Mouse (Mus musculus): ENCODE measurements around the gene Kifap3. TPM values are rescaled to one million over a fixed set of nuclear protein-coding genes. Genes with fewer than 3 reads are reported as not detected.

Kifap3 gene
- polyA plus RNA-seq, 1 experiment from 2014 or later = 18.0 TPM

DNA sequence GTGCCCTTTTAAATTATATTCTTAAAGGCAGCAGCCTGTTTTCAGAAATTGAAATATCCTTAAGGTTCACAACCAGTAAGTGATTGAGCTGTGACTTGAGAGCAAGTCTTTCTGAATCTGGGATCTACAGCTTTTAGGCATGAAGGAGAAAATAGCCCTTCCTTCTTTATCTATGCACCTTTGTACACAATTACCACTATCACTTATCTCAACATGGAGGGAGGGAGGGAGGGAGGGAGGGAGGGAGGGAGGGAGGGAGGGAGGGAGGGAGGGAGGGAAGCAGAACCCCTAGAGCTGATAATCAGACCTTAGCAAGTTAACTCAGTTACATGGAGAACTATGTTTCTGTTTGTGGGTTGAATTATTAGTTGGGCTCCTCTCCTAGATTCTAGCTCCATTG, 82.2 kb downstream of the Kifap3 start:
- no peak overlapping the region for H3K9ac ChIP-seq (ENCODE audit: low read length)
- peaks cover 22% of the 10 kb centered on the region for H3K36me3 ChIP-seq (ENCODE audit: control insufficient read depth, insufficient read depth)
- no peak overlapping the region for H3K4me2 ChIP-seq (ENCODE audit: low read depth, low read length)
- H3K4me1 ChIP-seq (ENCODE audit: control insufficient read depth, insufficient read depth, low read length) = no peaks in the 10 kb centered on the region
- no peak for ATAC-seq (replicated peaks; ENCODE audit: extremely low read depth, insufficient read depth, low FRiP score)
- H3K9me3 ChIP-seq (replicated peaks; ENCODE audit: control insufficient read depth, low read length) = peaks cover 3% of the 10 kb centered on the region
- no peak overlapping the region for H3K27ac ChIP-seq (ENCODE audit: low read length)
- H3K4me3 ChIP-seq (ENCODE audit: low read length) = no peak overlapping the region
- no peaks in the 10 kb centered on the region for H3K27me3 ChIP-seq (ENCODE audit: control insufficient read depth, insufficient read depth, low read length)

DNA sequence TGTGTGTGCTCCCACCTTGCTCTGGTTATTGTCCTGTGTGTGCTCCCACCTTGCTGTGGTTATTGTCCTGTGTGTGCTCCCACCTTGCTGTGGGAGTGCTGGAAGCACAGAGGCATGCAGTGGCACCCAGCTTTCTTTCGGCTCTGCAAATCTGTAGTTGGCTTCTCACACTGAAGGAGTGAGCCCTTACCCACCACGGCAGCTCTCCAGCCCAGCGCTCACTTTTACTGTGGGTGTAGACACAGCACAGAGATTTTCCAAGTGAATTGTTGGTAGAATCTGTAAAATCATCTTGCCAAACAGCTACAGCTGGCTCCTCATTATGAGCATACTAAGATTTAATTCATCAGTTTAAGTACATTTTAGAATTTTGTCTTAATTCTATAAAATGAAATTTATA, 93.8 kb downstream of the Kifap3 start:
- 65% methylated on average over 3 of the region's 3 CpGs for WGBS
- no peak overlapping the region for H3K9ac ChIP-seq (ENCODE audit: low read length)
- H3K36me3 ChIP-seq (ENCODE audit: control insufficient read depth, insufficient read depth) = no peaks in the 10 kb centered on the region
- H3K4me1 ChIP-seq (ENCODE audit: control insufficient read depth, insufficient read depth, low read length) = no peaks in the 10 kb centered on the region
- no peak overlapping the region for H3K4me3 ChIP-seq (ENCODE audit: low read length)
- ATAC-seq (replicated peaks; ENCODE audit: extremely low read depth, insufficient read depth, low FRiP score) = no peak
- no peaks in the 10 kb centered on the region for H3K27me3 ChIP-seq (ENCODE audit: control insufficient read depth, insufficient read depth, low read length)
- no peak overlapping the region for H3K27ac ChIP-seq (ENCODE audit: low read length)
- H3K4me2 ChIP-seq (ENCODE audit: low read depth, low read length) = no peak overlapping the region
- H3K9me3 ChIP-seq (replicated peaks; ENCODE audit: control insufficient read depth, low read length) = no peaks in the 10 kb centered on the region

DNA sequence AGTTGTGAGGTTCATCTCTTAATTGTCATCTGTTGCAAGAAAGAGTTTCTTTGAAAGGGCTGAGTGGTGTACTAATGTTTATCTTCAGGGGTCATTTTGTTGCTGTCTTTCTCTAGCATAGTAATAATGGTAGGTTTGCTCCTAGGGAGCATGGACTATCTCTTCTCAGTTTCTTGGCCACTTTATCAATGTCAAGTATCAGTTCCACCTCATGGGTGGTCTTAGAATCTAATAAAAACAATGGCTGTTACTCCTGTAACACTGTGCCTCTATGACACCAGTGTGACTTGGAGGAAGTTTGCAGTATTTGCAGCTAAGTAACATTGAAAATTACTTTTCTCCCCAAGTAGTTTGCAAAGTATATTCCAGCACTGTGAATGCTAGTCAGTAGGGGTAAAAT, 110.2 kb downstream of the Kifap3 start:
- Histone ChIP-seq H3K4me2 (ENCODE audit: low read depth, low read length) (no peak overlapping the region), H3K27me3 (ENCODE audit: control insufficient read depth, insufficient read depth, low read length) (no peaks in the 10 kb centered on the region), H3K36me3 (ENCODE audit: control insufficient read depth, insufficient read depth) (no peaks in the 10 kb centered on the region), H3K9me3 (replicated peaks; ENCODE audit: control insufficient read depth, low read length) (no peaks in the 10 kb centered on the region), H3K9ac (ENCODE audit: low read length) (no peak overlapping the region), H3K4me3 (ENCODE audit: low read length) (no peak overlapping the region), H3K4me1 (ENCODE audit: control insufficient read depth, insufficient read depth, low read length) (no peaks in the 10 kb centered on the region), H3K27ac (ENCODE audit: low read length) (no peak overlapping the region)
- ATAC-seq (replicated peaks; ENCODE audit: extremely low read depth, insufficient read depth, low FRiP score) = no peak

DNA sequence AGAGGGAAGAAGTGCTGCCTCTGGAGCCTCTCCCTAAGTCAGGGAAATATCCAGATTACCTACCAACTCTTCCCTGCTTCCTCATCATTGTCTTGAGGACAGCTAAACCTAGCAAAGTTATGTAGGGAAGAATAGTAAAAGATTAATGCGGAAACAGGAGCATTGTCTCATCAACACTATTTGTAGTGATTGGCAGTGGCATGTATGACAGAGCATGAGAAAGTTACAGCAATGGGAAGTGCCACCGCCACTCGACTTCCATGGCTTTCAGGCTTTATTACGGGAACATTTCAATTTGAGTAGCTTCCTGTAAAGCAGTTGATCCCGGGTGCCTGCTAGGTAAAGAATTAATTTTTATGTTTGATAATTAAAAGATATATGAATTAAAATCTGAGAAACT, 113.9 kb downstream of the Kifap3 start:
- Histone ChIP-seq H3K27ac (ENCODE audit: low read length) (no peak overlapping the region), H3K36me3 (ENCODE audit: control insufficient read depth, insufficient read depth) (no peaks in the 10 kb centered on the region), H3K27me3 (ENCODE audit: control insufficient read depth, insufficient read depth, low read length) (no peaks in the 10 kb centered on the region), H3K4me3 (ENCODE audit: low read length) (no peak overlapping the region), H3K4me2 (ENCODE audit: low read depth, low read length) (no peak overlapping the region), H3K4me1 (ENCODE audit: control insufficient read depth, insufficient read depth, low read length) (no peaks in the 10 kb centered on the region), H3K9me3 (replicated peaks; ENCODE audit: control insufficient read depth, low read length) (no peaks in the 10 kb centered on the region), H3K9ac (ENCODE audit: low read length) (no peak overlapping the region)
- ATAC-seq (replicated peaks; ENCODE audit: extremely low read depth, insufficient read depth, low FRiP score) = no peak
- 91% methylated on average over 5 of the region's 5 CpGs for WGBS

DNA sequence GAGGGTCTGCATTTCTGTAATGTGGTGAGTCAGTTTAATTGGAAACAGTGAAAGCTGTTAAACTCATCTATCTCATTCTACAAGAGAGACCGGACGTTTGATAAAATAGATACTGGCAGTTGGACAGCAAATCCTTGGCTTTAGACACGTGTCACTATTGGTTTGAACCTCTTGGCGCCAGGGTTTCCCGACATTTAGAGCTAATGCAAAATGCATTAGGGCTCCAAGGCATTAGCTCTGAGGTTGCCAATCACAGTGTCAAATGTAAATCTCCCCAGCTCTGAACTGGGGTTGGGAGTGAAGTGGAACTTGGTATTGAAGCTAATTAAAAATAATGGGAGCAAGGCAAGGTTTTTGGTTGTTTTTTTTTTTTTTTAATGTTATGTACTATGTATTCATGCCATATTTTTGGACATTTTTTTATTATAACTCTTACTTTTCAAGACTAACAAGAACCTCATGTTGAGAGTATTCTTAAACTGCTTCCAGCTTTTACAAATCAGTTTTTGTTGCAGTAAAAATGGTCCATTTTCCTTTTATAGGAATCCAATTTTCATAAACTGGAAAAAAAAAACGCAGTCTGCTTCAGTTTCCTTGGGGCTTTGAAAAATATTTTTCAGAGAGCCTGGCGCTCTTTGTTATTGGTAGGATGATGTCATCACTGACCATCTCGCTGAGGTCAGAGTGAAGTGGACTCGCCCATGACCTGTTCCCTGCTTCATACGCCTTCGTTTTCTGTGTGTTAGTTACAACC, 114.6 kb downstream of the Kifap3 start:
- Histone ChIP-seq H3K9ac (ENCODE audit: low read length) (no peak overlapping the region), H3K4me2 (ENCODE audit: low read depth, low read length) (no peak overlapping the region), H3K4me1 (ENCODE audit: control insufficient read depth, insufficient read depth, low read length) (no peaks in the 10 kb centered on the region), H3K9me3 (replicated peaks; ENCODE audit: control insufficient read depth, low read length) (no peaks in the 10 kb centered on the region), H3K36me3 (ENCODE audit: control insufficient read depth, insufficient read depth) (no peaks in the 10 kb centered on the region), H3K4me3 (ENCODE audit: low read length) (no peak overlapping the region), H3K27me3 (ENCODE audit: control insufficient read depth, insufficient read depth, low read length) (no peaks in the 10 kb centered on the region), H3K27ac (ENCODE audit: low read length) (no peak overlapping the region)
- no peak for ATAC-seq (replicated peaks; ENCODE audit: extremely low read depth, insufficient read depth, low FRiP score)
- 76% methylated on average over 11 of the region's 11 CpGs for WGBS

DNA sequence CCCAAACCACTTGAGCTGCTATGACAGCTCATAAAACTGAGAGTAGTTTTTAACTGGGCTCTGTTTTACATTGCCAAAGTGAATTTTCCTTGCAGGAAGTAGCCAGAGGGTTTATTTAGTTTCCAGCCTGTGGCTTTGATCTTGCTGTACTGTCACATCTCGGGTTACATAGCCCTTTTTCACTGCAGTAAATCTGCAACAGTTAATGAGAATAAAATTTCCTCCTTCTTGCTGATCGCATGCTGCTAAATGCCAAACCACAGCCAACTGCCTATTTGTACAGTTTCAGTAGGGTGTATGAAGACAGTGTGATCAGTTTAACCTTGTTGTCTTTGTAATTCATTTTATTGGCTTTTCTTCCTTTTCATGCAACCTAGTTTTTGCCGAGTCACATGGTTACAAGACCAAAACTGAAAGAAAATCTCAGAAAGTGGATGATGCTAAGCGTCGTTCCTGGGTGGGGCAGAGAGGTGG, 118.9 kb downstream of the Kifap3 start:
- WGBS = 67% methylated on average over 5 of the region's 5 CpGs
- Histone ChIP-seq H3K27me3 (ENCODE audit: control insufficient read depth, insufficient read depth, low read length) (no peaks in the 10 kb centered on the region), H3K9me3 (replicated peaks; ENCODE audit: control insufficient read depth, low read length) (no peaks in the 10 kb centered on the region), H3K4me1 (ENCODE audit: control insufficient read depth, insufficient read depth, low read length) (no peaks in the 10 kb centered on the region), H3K4me2 (ENCODE audit: low read depth, low read length) (no peak overlapping the region), H3K36me3 (ENCODE audit: control insufficient read depth, insufficient read depth) (no peaks in the 10 kb centered on the region), H3K4me3 (ENCODE audit: low read length) (no peak overlapping the region), H3K9ac (ENCODE audit: low read length) (no peak overlapping the region), H3K27ac (ENCODE audit: low read length) (no peak overlapping the region)
- no peak for ATAC-seq (replicated peaks; ENCODE audit: extremely low read depth, insufficient read depth, low FRiP score)

DNA sequence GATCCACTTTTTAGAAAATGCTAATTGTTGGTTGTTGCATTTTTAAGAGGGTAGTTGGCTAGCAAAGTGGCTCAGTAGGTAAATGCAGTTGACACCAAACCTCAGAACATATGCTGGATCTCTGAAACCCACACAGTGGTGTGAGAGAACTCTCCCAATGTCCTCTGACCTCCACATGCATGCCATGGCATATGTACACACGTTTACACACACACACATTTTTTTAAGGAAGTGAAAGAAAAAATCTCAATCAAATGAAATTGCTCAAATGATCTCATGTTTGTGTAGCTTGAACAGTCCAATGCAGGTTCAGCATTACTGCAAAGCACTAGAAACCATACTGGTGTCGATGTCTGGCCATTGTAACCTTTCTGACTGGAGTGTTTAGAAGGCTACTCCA, 120.2 kb downstream of the Kifap3 start:
- Histone ChIP-seq H3K27ac (ENCODE audit: low read length) (no peak overlapping the region), H3K27me3 (ENCODE audit: control insufficient read depth, insufficient read depth, low read length) (no peaks in the 10 kb centered on the region), H3K4me2 (ENCODE audit: low read depth, low read length) (no peak overlapping the region), H3K4me1 (ENCODE audit: control insufficient read depth, insufficient read depth, low read length) (no peaks in the 10 kb centered on the region), H3K36me3 (ENCODE audit: control insufficient read depth, insufficient read depth) (no peaks in the 10 kb centered on the region), H3K9ac (ENCODE audit: low read length) (no peak overlapping the region), H3K4me3 (ENCODE audit: low read length) (no peak overlapping the region), H3K9me3 (replicated peaks; ENCODE audit: control insufficient read depth, low read length) (no peaks in the 10 kb centered on the region)
- no peak for ATAC-seq (replicated peaks; ENCODE audit: extremely low read depth, insufficient read depth, low FRiP score)
- 84% methylated on average over 2 of the region's 2 CpGs for WGBS

DNA sequence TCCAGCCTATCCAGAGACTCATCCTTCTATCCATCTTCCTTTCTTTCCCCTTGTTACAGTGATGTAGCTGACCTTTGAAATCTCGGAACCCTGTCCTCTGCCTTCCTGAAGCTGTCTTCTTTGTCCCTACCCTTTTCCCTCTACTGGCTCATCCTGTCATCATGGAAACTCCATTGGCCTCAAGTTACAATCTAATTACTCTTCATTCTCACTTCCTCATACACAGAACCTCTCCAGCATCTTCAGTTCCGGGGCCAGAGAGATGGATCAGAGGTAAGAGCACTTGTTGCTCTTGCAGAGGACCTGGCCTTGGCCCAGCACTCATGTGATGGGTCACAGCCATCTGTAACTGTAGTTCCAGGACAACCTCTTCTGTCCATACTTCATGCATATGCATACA, 120.8 kb downstream of the Kifap3 start:
- Histone ChIP-seq H3K4me2 (ENCODE audit: low read depth, low read length) (no peak overlapping the region), H3K36me3 (ENCODE audit: control insufficient read depth, insufficient read depth) (no peaks in the 10 kb centered on the region), H3K9me3 (replicated peaks; ENCODE audit: control insufficient read depth, low read length) (no peaks in the 10 kb centered on the region), H3K4me1 (ENCODE audit: control insufficient read depth, insufficient read depth, low read length) (no peaks in the 10 kb centered on the region), H3K9ac (ENCODE audit: low read length) (no peak overlapping the region), H3K4me3 (ENCODE audit: low read length) (no peak overlapping the region), H3K27me3 (ENCODE audit: control insufficient read depth, insufficient read depth, low read length) (no peaks in the 10 kb centered on the region), H3K27ac (ENCODE audit: low read length) (no peak overlapping the region)
- WGBS = 75% methylated on average over 2 of the region's 2 CpGs
- no peak for ATAC-seq (replicated peaks; ENCODE audit: extremely low read depth, insufficient read depth, low FRiP score)

DNA sequence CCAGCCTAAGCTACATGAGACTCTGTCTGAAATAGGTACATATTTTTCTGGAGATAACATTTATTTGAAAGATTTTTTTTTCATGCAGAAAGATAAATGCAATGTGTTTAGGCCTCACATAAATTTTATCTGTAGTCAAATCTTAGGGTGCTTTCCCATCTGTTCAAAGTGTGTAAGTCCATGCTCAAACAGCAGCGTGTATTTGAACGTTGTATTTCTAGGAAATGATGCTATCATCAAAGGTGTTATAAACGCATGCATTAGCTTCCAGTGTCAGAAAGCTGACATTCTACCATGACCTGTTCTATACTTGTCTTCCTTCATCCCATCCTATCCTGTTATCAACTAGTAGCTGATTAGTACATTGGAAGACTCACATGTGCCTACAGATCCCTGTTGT, 124.0 kb downstream of the Kifap3 start:
- ATAC-seq (replicated peaks; ENCODE audit: extremely low read depth, insufficient read depth, low FRiP score) = no peak
- H3K4me3 ChIP-seq (ENCODE audit: low read length) = no peak overlapping the region
- no peaks in the 10 kb centered on the region for H3K36me3 ChIP-seq (ENCODE audit: control insufficient read depth, insufficient read depth)
- no peak overlapping the region for H3K4me2 ChIP-seq (ENCODE audit: low read depth, low read length)
- H3K27ac ChIP-seq (ENCODE audit: low read length) = no peak overlapping the region
- H3K27me3 ChIP-seq (ENCODE audit: control insufficient read depth, insufficient read depth, low read length) = no peaks in the 10 kb centered on the region
- H3K4me1 ChIP-seq (ENCODE audit: control insufficient read depth, insufficient read depth, low read length) = no peaks in the 10 kb centered on the region
- no peak overlapping the region for H3K9ac ChIP-seq (ENCODE audit: low read length)
- no peaks in the 10 kb centered on the region for H3K9me3 ChIP-seq (replicated peaks; ENCODE audit: control insufficient read depth, low read length)
- 69% methylated on average over 3 of the region's 3 CpGs for WGBS

Measured in heart, embryonic 16.5 days (tissue).